Mouse (Mus musculus): ENCODE results near the gene Qsox1.

Gene Qsox1

DNA sequence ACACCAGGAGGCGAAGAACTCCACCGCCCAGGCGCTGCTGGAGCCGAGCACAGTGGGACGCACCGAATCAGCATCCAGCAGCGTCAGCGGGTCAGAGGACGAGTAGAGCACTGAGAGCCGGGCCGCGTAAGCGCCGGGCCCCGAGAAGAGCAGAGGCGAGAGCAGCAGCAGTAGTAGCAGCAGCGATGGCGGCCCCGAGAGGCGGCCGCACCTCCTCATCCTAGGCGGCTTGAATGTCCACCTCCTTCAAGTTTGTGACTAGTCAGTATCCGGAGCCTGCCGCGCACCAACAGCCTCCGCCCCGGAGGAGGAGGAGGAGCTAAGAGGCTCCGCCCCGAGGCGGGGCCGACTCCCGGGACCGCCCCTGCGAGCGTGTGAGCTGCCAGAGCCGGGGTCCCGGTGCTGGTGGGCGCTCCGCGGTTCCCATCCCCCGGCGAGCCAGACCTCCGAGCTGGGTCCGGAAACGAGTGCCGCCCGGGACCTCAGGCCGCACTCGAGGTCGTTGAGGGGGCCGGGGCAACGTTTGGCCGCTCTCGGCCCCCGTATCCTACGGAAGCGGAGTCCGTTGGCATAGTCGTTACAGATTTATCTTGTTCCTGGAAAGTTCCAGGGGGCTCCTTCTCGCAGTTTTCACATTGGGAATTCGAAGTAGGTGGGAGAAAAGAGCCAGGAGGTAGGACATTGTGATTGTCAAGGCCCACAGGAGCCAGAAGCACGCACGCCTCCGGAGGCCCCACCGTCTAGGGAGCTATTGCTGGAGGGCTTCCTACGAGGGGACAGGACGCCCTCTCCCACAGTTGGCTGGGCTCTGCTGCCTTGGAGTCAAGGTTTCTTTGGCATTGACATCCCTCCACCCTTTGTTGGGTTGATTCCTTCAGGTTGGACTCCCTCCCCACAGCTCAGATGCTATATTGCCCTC, at the start of gene Qsox1:
Gene Qsox1 (minus strand): TSS at position 309 of the 919 bp plus-strand sequence.
- peak; percentile 80 to 86 for DNase-seq (ENCODE audit: low spot score in 2 of 2)

- DNase-seq (ENCODE audit: low spot score in 2 of 2) = no peak
These were observed 42.4 kb upstream of the Qsox1 start for GRCm38 (mm10) chr1:155854926-155855702.

GRCm38 (mm10) chr1:155853009-155853408, 40.3 kb upstream of the Qsox1 start:
- no peak for DNase-seq (ENCODE audit: low spot score in 2 of 2)

DNA sequence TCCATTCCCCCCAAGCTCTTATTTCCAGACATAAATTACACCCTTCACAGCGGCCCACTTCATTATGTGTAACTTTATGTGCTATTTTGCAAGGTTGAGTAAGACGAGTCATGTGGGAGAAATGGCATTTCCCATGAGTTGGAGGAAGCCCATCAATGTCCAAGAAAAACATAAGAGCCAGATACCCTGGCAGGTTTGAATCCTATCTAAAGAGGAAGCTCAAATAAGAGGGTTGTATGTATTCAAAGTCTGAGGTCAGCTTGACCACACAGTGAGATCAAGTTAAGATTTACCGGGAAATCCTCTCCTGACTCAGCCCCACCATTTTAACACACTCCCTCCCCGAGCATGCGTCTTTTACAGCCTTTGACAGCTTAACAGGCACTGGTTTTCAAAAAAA, 31.5 kb upstream of the Qsox1 start:
- DNase-seq (ENCODE audit: low spot score in 2 of 2) = no peak

DNA sequence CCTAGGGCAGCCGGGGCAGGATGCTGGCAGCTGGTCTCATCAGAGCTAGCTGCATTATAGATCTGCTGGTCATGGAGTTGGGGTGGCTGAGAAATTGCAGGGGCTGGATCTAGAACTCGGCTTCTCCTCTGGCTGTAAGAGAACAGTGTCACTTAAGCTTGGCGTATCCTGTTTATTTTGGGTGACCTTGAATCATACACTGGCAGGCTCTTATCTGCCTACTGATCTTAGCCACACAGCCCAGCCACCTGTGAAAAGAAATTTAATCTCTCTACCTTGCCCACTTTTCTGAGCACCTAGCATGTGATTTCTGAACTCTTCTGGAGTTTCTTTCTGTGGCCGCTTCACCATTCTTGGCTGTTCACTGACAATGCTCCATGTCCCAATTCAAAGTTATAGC, 30.8 kb upstream of the Qsox1 start:
- DNase-seq (ENCODE audit: low spot score in 2 of 2) = no peak

DNA sequence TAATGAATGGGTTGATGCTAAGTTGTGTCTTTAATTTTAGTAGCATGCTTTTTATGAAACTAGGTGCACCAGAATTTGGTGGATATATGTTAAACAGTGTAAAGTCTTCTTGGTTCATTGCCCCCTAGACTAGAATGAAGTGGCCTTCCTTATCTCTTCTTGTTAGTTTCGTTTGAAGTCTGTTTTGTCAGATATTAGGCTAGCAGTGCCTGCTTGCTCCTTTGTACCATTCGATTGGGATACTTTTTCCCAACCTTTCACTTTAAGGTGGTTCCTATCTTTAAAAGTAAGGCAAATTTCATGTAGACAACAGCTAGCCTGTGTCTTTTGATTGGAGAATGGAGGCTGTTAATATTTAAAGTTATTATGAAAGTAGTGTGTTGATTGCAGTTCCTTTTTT, 23.0 kb upstream of the Qsox1 start:
- no peak for DNase-seq (ENCODE audit: low spot score in 2 of 2)

- no peak for DNase-seq (ENCODE audit: low spot score in 2 of 2)
These were observed 20.9 kb upstream of the Qsox1 start for GRCm38 (mm10) chr1:155833610-155834009.

GRCm38 (mm10) chr1:155831958-155832357, 19.3 kb upstream of the Qsox1 start:
- DNase-seq (ENCODE audit: low spot score in 2 of 2) = no peak

DNA sequence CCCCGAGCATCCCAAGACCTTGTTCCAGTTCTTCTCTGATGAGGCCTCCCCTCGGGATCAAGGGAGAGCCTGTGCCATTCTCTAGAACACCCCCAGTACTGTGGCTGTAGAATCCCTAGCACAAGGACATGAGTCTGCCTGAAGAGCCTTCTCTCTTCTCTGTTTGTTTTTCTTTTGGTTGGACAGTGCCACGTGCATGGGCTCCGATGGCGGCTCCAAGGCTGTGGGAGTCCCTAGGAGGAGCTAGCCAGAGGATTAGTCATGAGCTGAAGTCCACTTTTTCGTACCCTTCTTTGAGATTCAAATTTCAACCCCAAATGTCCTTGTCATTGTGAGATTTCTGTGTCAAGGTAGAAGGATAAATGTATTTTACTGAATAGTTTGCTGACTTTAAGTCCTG, 18.2 kb upstream of the Qsox1 start:
- no peak for DNase-seq (ENCODE audit: low spot score in 2 of 2)

DNA sequence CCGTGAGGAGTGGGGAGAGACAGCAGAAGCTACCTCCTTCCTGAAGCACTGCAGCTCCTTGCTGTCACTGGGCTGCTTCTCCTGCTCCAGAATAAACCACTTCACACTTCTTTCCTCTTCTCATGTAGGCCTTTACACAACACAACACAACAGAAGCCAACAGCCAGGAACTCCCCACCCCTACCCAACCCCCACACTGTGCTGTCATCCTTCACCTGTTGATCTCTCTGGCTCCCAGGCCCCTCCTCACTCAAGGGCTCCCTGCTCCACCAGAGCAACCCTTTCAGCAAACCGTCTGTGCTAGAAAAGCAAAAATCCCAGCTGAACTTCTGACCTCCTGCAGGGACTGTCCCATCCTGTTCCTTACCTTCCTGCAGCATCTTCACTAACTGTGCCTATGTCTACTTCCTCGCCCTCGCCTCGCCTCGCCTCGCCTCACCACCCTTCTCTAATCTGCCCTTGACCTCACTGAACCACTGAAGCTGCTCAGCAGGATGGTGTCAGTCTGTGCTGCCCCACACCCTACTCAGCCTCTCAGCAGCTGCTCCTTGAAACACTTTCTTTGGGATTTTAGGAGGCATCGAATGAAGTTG, 15.1 kb upstream of the Qsox1 start:
- no peak for DNase-seq (ENCODE audit: low spot score in 2 of 2)

GRCm38 (mm10) chr1:155826803-155827395, 14.2 kb upstream of the Qsox1 start:
- DNase-seq (ENCODE audit: low spot score in 2 of 2) = no peak

GRCm38 (mm10) chr1:155825940-155826716, 13.4 kb upstream of the Qsox1 start:
- DNase-seq (ENCODE audit: low spot score in 2 of 2) = no peak

DNA sequence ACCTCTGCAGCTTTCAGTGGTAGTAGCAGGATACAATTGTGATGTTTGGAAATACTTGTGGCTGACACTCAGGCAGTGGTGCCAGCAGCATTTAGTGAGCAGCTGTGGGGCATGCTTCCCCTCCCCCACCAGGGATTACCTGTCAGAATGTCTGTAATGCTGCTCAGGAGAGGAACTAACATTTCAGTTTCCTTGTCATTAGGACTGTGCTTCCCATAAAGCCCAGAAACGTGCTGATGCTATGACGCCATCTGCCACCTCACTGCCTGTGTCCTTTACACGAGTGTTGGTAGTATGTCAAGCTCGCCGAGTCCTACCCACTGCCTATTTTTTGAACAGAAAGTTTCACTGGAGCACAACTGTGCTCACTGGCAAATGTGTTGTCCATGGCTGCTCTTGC, 8.0 kb upstream of the Qsox1 start:
- no peak for DNase-seq (ENCODE audit: low spot score in 2 of 2)

DNA sequence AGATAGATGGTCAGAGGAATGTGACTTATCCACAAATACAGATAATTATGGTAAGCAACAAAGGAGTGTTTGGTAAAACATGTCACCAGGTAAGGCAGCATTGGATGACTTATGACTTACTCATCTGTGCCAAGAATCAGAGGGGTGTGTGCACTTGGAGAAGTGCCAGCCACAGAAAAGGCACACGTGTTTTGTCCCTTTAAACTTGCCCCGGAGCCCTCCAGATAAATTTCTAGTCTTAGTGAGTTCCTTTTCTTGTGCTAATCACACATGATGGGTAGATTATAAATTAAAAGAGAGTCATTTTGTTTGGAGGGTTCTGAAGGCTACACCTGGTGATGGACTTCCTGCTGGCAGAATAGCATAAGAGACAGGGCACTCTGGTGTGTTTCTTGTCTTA, 3.5 kb upstream of the Qsox1 start:
- no peak for DNase-seq (ENCODE audit: low spot score in 2 of 2)

GRCm38 (mm10) chr1:155811995-155812580, 601 bp downstream of the Qsox1 start:
- no peak for DNase-seq (ENCODE audit: low spot score in 2 of 2)

GRCm38 (mm10) chr1:155810616-155811015, 2.1 kb downstream of the Qsox1 start:
- peak in 1 of 2 experiments; percentile 44 for DNase-seq (ENCODE audit: low spot score in 2 of 2)

- DNase-seq (ENCODE audit: low spot score in 2 of 2) = peak; percentile 26 to 27
These were observed 2.8 kb downstream of the Qsox1 start for GRCm38 (mm10) chr1:155809706-155810442.

GRCm38 (mm10) chr1:155808261-155808660, 4.4 kb downstream of the Qsox1 start:
- DNase-seq (ENCODE audit: low spot score in 2 of 2) = no peak

DNA sequence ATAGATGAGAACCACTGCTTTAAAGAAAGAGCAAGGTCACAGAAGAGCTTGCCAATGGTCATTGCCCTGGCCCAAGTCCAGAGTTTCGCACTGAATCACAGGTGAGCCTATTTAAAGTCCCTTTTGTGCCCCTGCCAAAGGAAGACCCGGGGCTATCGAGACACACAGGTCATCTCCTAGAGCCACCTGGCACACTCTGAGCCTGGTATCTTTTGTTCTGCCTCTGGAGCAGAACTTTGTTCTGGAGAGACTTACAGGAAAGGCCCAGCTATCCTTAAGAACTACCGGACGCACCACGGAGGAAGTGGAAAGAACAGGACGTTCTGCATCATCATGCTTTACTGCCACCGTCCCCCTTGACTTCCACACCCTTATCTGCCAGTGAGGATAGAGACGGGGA, 7.1 kb downstream of the Qsox1 start:
- DNase-seq (ENCODE audit: low spot score in 2 of 2) = no peak
